Mouse (Mus musculus) cerebellum, adult 9-11 months (tissue): ENCODE data around the gene Commd2.

ENCODE experiments used
- DNase-seq: peaks from one replicate; pipeline ENCODE4 v3.0.0; 2022

Commd2 gene

DNA sequence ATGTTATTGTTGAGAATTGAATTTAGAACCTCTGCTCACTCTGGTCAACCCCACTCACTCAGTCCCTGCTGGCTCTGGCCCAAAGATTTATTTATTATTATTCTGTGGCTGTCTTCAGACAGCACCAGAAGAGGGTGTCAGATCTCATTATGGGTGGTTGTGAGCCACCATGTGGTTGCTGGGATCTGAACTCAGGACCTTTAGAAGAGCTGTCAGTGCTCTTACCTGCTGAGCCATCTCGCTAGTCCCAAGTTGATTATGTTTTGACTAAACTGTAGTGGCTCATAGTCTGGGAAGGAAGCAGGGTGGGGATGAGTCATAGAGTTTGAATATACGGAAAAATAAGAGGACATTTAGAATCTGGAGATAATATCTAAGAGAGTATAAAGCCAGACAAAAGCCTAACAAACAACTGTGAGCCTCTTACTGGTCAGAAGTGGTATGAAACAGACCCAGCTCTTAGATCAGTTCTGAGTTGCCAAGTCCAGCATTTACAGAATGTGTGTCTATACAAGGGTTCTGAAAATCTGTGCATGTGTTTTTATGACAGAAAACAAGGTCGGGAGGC, 39.0 kb downstream of the Commd2 start:
- DNase-seq = no peak

- no peak for DNase-seq
These were observed 39.7 kb downstream of the Commd2 start for GRCm38 (mm10) chr3:57611776-57612175.

DNA sequence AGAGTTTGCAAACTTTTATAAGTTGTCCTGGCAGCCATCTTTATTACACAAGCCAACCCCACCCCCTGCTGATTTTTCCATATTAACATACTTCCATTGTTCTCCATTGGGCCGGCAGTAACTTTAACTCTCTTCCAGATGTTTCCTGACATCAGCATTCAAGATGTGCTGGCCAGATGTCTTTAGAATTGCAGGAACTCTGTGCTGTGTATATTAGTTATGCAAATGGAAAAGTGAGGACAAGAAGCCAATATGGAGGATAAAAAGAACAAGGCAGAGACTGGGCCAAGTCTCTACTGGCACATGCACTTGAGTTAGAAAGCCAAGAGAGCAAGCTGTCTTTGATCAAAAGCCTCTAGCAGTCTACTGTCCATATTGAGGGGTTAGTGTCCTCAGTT, 46.9 kb downstream of the Commd2 start:
- DNase-seq = no peak

DNA sequence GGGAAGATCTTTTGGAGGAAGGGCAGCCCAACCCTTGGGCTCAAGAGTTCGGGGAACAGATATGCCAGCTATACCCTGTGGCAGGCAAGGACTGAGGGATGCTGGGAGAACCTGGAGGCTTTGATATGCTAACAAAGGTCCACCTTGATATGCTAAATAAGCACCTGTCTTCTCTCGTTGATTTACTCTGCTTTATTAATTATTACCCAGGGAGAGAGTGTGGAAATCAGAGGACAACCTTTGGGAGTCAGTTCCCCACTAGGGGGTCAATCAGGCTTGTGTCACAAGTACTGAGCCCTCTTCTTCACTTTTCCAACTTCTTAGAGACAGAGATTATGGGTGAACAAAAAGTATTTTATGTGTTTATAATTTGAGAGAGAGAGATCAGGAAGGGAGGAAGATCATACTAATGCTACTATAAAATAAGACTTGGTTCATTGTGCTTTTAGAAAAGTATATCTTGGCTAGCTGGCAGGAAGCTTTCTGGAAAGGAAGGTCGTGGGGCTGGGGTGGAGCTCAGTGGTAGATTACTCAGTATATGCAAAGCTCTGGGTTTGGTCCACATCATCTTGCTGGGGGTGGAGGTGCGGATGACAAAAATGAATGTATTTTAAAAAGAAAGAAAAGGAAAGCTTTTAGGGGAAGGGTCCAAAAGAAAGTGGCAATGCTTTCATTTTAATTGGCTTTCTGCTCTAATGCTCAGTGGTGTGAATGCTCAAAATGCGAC, 47.5 kb downstream of the Commd2 start:
- DNase-seq = no peak

- no peak for DNase-seq
These were observed 48.9 kb downstream of the Commd2 start for GRCm38 (mm10) chr3:57602610-57603009.

GRCm38 (mm10) chr3:57596566-57596965, 54.9 kb downstream of the Commd2 start:
- DNase-seq = no peak

DNA sequence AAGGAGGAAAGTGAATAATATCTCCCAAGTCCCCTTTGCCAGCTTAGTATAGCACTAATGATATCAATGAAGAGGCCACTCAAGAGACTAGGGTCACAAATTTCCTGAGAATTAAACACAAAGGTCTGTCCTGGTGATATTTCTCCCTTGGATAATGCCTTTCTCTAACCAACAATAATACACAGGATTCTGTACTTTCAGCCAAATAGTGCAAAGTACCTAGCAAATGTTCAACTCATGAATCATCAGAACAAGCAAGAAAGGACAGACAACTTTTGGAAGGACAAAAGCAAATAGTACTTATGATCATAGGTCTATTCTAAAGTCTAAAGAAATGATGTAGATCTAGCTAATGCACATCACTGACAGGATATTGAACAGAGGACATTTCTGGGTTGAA, 56.0 kb downstream of the Commd2 start:
- DNase-seq = no peak
